In the genomic region with DNA sequence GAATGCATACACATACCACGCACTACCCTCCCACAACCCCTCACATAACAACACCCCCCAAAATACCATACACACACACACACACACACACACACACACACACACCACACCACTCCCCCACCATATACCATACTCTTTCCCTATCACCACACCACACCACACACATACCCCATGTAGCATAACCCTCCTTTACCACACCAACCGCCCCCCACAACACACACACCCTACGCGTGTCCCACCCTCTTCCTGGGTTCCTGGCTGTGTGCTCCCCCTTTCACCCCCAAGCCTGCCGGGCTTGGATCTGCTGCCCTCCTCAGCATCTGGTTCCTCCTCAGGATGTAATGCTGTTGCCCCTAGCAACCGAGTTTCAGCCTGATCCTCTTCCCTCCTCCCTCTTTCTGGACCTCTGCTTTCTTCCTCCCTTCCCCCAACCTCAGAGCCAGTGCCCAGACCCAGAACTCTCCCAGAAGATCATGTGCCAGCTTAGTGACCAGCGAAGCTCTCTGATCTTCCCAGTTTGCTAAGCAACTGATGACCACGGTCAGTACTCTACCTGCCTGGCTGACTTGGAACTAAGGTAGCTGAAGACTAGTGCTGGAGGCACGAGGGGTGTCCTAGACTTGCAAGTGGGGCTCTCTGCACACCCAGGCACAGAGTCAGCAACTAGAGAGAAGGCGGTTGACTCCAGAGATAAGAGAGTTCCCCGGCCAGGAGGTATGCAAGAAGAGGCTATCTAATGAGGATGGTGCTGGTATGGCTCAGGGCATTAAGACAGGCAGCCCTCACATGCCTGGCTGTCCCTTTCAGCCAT, we compare ENCODE assay signal across 7 mouse cellular contexts.
DNase-seq lines count a peak whose midpoint lies in the region; ATAC-seq and TF ChIP-seq lines count a peak whose summit lies in the region.

No protein-coding gene starts in this region.

- no peak for DNase-seq in lung, embryonic 14.5 days
- no peak for DNase-seq in lung, postnatal 4 days
- DNase-seq in embryonic facial prominence, embryonic 11.5 days (ENCODE audit: low spot score) = peak; percentile 51
- DNase-seq in hindbrain, embryonic 10.5 days (ENCODE audit: low spot score) = no peak
- DNase-seq in midbrain, postnatal 0 days (ENCODE audit: low spot score) = peak; percentile 83
- no peak for DNase-seq in kidney, postnatal 25 days
- no peak for DNase-seq in kidney, adult 8-10 months

- 60% methylated on average over 11 of the region's 11 CpGs for WGBS in lung, embryonic 14.5 days
- WGBS in embryonic facial prominence, embryonic 11.5 days = 65% methylated on average over 11 of the region's 11 CpGs
- WGBS in hindbrain, embryonic 10.5 days = 59% methylated on average over 11 of the region's 11 CpGs
- 42% methylated on average over 11 of the region's 11 CpGs for whole genome bisulfite sequencing in midbrain, postnatal 0 days

- H3K4me2 ChIP-seq in lung, embryonic 14.5 days = no peak overlapping the region
- no peak overlapping the region for H3K4me2 ChIP-seq in embryonic facial prominence, embryonic 11.5 days (ENCODE audit: low read depth, low read length)
- peak overlapping the region; percentile 22; the same call in 1 of the 2 replicates for H3K4me2 ChIP-seq in midbrain, postnatal 0 days (ENCODE audit: low read depth, low read length, poor library complexity, severe bottlenecking)

- H3K4me1 ChIP-seq in lung, embryonic 14.5 days (ENCODE audit: insufficient read depth) = no peaks in the 10 kb centered on the region
- H3K4me1 ChIP-seq in embryonic facial prominence, embryonic 11.5 days (ENCODE audit: control insufficient read depth, insufficient read depth, low read length) = peaks cover 4% of the 10 kb centered on the region; the same call in 1 of the 2 replicates
- peaks cover 54% of the 10 kb centered on the region for H3K4me1 ChIP-seq in hindbrain, embryonic 10.5 days (replicated peaks)
- peaks cover 8% of the 10 kb centered on the region for H3K4me1 ChIP-seq in midbrain, postnatal 0 days (ENCODE audit: insufficient read depth, low read length)

- H3K36me3 ChIP-seq in lung, embryonic 14.5 days (ENCODE audit: insufficient read depth) = no peaks in the 10 kb centered on the region
- H3K36me3 ChIP-seq in embryonic facial prominence, embryonic 11.5 days (replicated peaks; ENCODE audit: control insufficient read depth, insufficient read depth, low read depth, low read length) = no peaks in the 10 kb centered on the region
- H3K36me3 ChIP-seq in hindbrain, embryonic 10.5 days = no peaks in the 10 kb centered on the region
- no peaks in the 10 kb centered on the region for H3K36me3 ChIP-seq in midbrain, postnatal 0 days (ENCODE audit: insufficient read depth, low read length)

- H3K9me3 ChIP-seq in lung, embryonic 14.5 days (ENCODE audit: low read depth, low read length) = no peaks in the 10 kb centered on the region
- no peaks in the 10 kb centered on the region for H3K9me3 ChIP-seq in embryonic facial prominence, embryonic 11.5 days (replicated peaks; ENCODE audit: control insufficient read depth, low read length)
- H3K9me3 ChIP-seq in hindbrain, embryonic 10.5 days = no peaks in the 10 kb centered on the region
- H3K9me3 ChIP-seq in midbrain, postnatal 0 days (ENCODE audit: low read length) = no peaks in the 10 kb centered on the region

- no peaks in the 10 kb centered on the region for H3K27me3 ChIP-seq in lung, embryonic 14.5 days (ENCODE audit: insufficient read depth, low read length)
- H3K27me3 ChIP-seq in embryonic facial prominence, embryonic 11.5 days (ENCODE audit: control insufficient read depth, insufficient read depth, low read length) = no peaks in the 10 kb centered on the region
- peaks cover 21% of the 10 kb centered on the region for H3K27me3 ChIP-seq in hindbrain, embryonic 10.5 days (ENCODE audit: insufficient read depth, poor library complexity, severe bottlenecking)
- H3K27me3 ChIP-seq in midbrain, postnatal 0 days (ENCODE audit: insufficient read depth, low read length) = no peaks in the 10 kb centered on the region

- no peak overlapping the region for H3K9ac ChIP-seq in lung, embryonic 14.5 days
- H3K9ac ChIP-seq in embryonic facial prominence, embryonic 11.5 days (replicated peaks; ENCODE audit: low read length) = no peak overlapping the region
- H3K9ac ChIP-seq in midbrain, postnatal 0 days (replicated peaks; ENCODE audit: low read length, poor library complexity, severe bottlenecking) = no peak overlapping the region

- TF ChIP-seq CTCF in lung, embryonic 14.5 days (IDR thresholded peaks at IDR 0.05; ENCODE audit: low read depth) = no peak
- peak; percentile 11; the same call in 1 of the 2 replicates for TF ChIP-seq CTCF in midbrain, postnatal 0 days (IDR thresholded peaks at IDR 0.05)

- 0 out of 2 replicates have a peak overlapping the region, but pooled peaks have one; percentile 9 for H3K27ac ChIP-seq in lung, embryonic 14.5 days (ENCODE audit: low read depth)
- H3K27ac ChIP-seq in embryonic facial prominence, embryonic 11.5 days (replicated peaks; ENCODE audit: low read depth, low read length) = no peak overlapping the region
- H3K27ac ChIP-seq in hindbrain, embryonic 10.5 days = peak overlapping the region; percentile 1; the same call in 1 of the 2 replicates
- peak overlapping the region; percentile 51; the same call in 1 of the 2 replicates for H3K27ac ChIP-seq in midbrain, postnatal 0 days (ENCODE audit: low read depth, low read length)

- no peak for ATAC-seq in lung, embryonic 14.5 days (ENCODE audit: insufficient read depth)
- ATAC-seq in embryonic facial prominence, embryonic 11.5 days (replicated peaks; ENCODE audit: insufficient number of reproducible peaks, low FRiP score, low TSS enrichment, low read depth) = no peak
- ATAC-seq in midbrain, postnatal 0 days (ENCODE audit: low FRiP score) = peak; percentile 74

- H3K4me3 ChIP-seq in lung, embryonic 14.5 days (ENCODE audit: low read depth, low read length) = no peak overlapping the region
- no peak overlapping the region for H3K4me3 ChIP-seq in embryonic facial prominence, embryonic 11.5 days (ENCODE audit: low read depth, low read length)
- H3K4me3 ChIP-seq in hindbrain, embryonic 10.5 days = no peak overlapping the region
- no peak overlapping the region for H3K4me3 ChIP-seq in midbrain, postnatal 0 days (ENCODE audit: low read depth, low read length)

Comparison
In these comparisons a context has a peak if more than half of its experiments do, and no peak if none do; other contexts are left out.
1. DNase-seq: peak in embryonic facial prominence, embryonic 11.5 days (single experiment) and midbrain, postnatal 0 days (single experiment); none in lung, embryonic 14.5 days (single experiment), lung, postnatal 4 days (0 of 2), hindbrain, embryonic 10.5 days (single experiment), kidney, postnatal 25 days (0 of 2) and kidney, adult 8-10 months (0 of 2).